Mouse (Mus musculus) left cerebral cortex, adult 8-10 months (tissue): ENCODE measurements around the gene Gm19668. TPM values are rescaled to one million over a fixed set of nuclear protein-coding genes. Genes with fewer than 3 reads are reported as not detected.
"Not testable (repeated sequence)": the region's sequence is repeated elsewhere in the genome, so short reads cannot be mapped to it uniquely, and the experiment has no call there.

Experiments used
- DNase-seq, 2 experiments: peaks; one replicate each; pipeline ENCODE4 v3.0.0; 2022; ENCODE audit warnings: low spot score in 2 of 2
- total RNA-seq, 4 experiments: library from RNA; stranded (reverse); gene quantifications; 2 replicates each; pipeline ENCODE4 v1.2.4; 2022

Gm19668 gene
- total RNA-seq, result not detected

GRCm38 (mm10) chr10:77798921-77799508, at the start of gene Gm19668:
TSS of gene Gm19668 (minus strand) at chr10:77799133.
- no peak for DNase-seq

GRCm38 (mm10) chr10:77847538-77847937, 48.6 kb upstream of the Gm19668 start:
- DNase-seq, result no peak

GRCm38 (mm10) chr10:77846961-77847360, 48.0 kb upstream of the Gm19668 start:
- DNase-seq, result no peak

- no peak for DNase-seq
These were observed 47.6 kb upstream of the Gm19668 start, which contains the start of gene Gm36176 for GRCm38 (mm10) chr10:77846503-77846902. TSS of gene Gm36176 (plus strand) at chr10:77846803.

- no peak for DNase-seq
These were observed 40.1 kb upstream of the Gm19668 start for GRCm38 (mm10) chr10:77839006-77839405.

- DNase-seq, result peak; percentile 5 to 43
These were observed 36.7 kb upstream of the Gm19668 start, which contains the start of gene Krtap10-10 for GRCm38 (mm10) chr10:77835647-77836046. TSS of gene Krtap10-10 (plus strand) at chr10:77835947.

- no peak for DNase-seq
These were observed 28.0 kb upstream of the Gm19668 start, which contains the start of gene Krtap10-4 for GRCm38 (mm10) chr10:77826951-77827350. TSS of gene Krtap10-4 (minus strand) at chr10:77827095.

- no peak for DNase-seq
These were observed 20.3 kb upstream of the Gm19668 start for GRCm38 (mm10) chr10:77819203-77819602.

GRCm38 (mm10) chr10:77818523-77818922, 19.6 kb upstream of the Gm19668 start:
- no peak for DNase-seq

- no peak for DNase-seq
These were observed 16.6 kb upstream of the Gm19668 start for GRCm38 (mm10) chr10:77815514-77815913.

- DNase-seq, result no peak
These were observed 15.4 kb upstream of the Gm19668 start, which contains the start of gene Gm2696 for GRCm38 (mm10) chr10:77814382-77814781. TSS of gene Gm2696 (plus strand) at chr10:77814682.

GRCm38 (mm10) chr10:77811743-77812142, 12.8 kb upstream of the Gm19668 start, which contains the start of gene Gm9507:
TSS of gene Gm9507 (minus strand) at chr10:77811843.
- no peak for DNase-seq

GRCm38 (mm10) chr10:77804095-77804494, 5.2 kb upstream of the Gm19668 start:
- no peak for DNase-seq

- not testable (repeated sequence) for DNase-seq
These were observed 591 bp downstream of the Gm19668 start for GRCm38 (mm10) chr10:77798164-77798920.

GRCm38 (mm10) chr10:77797677-77798076, 1.3 kb downstream of the Gm19668 start:
- DNase-seq, result no peak

- peak in 1 of 2 experiments; percentile 17 for DNase-seq
These were observed 4.0 kb downstream of the Gm19668 start, which contains the start of gene Gm9639 for GRCm38 (mm10) chr10:77794976-77795375. TSS of gene Gm9639 (minus strand) at chr10:77795076.

- no peak for DNase-seq
These were observed 10.3 kb downstream of the Gm19668 start for GRCm38 (mm10) chr10:77788621-77789020.

- peak in 1 of 2 experiments; percentile 30 for DNase-seq
These were observed 11.1 kb downstream of the Gm19668 start, which contains the start of gene Gm7137 for GRCm38 (mm10) chr10:77787876-77788275. TSS of gene Gm7137 (minus strand) at chr10:77788200.

GRCm38 (mm10) chr10:77783396-77783795, 15.5 kb downstream of the Gm19668 start:
- DNase-seq, result not testable (repeated sequence)

GRCm38 (mm10) chr10:77782442-77782841, 16.5 kb downstream of the Gm19668 start, which contains the start of gene Gm3250:
TSS of gene Gm3250 (minus strand) at chr10:77782542.
- DNase-seq, result not testable (repeated sequence)

- DNase-seq, result not testable (repeated sequence)
These were observed 22.1 kb downstream of the Gm19668 start, which contains the start of gene Gm7138 for GRCm38 (mm10) chr10:77776844-77777243. TSS of gene Gm7138 (minus strand) at chr10:77776944.

- not testable (repeated sequence) for DNase-seq
These were observed 26.8 kb downstream of the Gm19668 start for GRCm38 (mm10) chr10:77772142-77772541.
